Mouse (Mus musculus): ENCODE measurements around the gene Qpctl. TPM values are rescaled to one million over a fixed set of nuclear protein-coding genes. Genes with fewer than 3 reads are reported as not detected.

Gene Qpctl
- total and polyA plus RNA-seq, 2 experiments, result 4.3 to 11.7 TPM

- no peak for DNase-seq (ENCODE audit: extremely low read depth, low read depth, low spot score)
- Histone ChIP-seq H3K4me3 (ENCODE audit: insufficient read depth, low read depth, low read length) (no peak overlapping the region), H3K9ac (ENCODE audit: low read depth, low read length) (no peak overlapping the region), H3K27ac (replicated peaks; ENCODE audit: insufficient read depth, low read depth, low read length) (no peak overlapping the region), H3K4me1 (ENCODE audit: control insufficient read depth, insufficient read depth, low read length) (peaks cover 8% of the 10 kb centered on the region), H3K27me3 (ENCODE audit: control insufficient read depth, insufficient read depth, low read length) (no peaks in the 10 kb centered on the region), H3K36me3 (ENCODE audit: control insufficient read depth, insufficient read depth, low read length) (no peaks in the 10 kb centered on the region), H3K79me2 (ENCODE audit: control insufficient read depth, insufficient read depth, low read length) (peaks cover 3% of the 10 kb centered on the region; the same call in 1 of the 2 replicates)
- TF ChIP-seq POLR2A (IDR thresholded peaks at IDR 0.05; ENCODE audit: extremely low read depth, insufficient read depth, low read length), result no peak
- no peak for TF ChIP-seq CTCF (IDR thresholded peaks at IDR 0.05; ENCODE audit: low read depth, low read length)
- WGBS, result 84% methylated on average over 17 of the region's 17 CpGs
Observed at GRCm38 (mm10) chr7:19091913-19092312, 57.2 kb downstream of the Qpctl start.

Other genes with a start within 250 kb of the Qpctl start
- gene Ccdc61, start 238.9 kb downstream of the Qpctl start, total RNA-seq (2014; rRNA removed), result 5.6 and 7.7 TPM in 2 replicates
- gene Ccdc61, start 238.9 kb downstream of the Qpctl start, polyA plus RNA-seq (2012; rRNA removed), result 9.7 and 12.0 TPM in 2 replicates
- gene Nova2, start 223.4 kb downstream of the Qpctl start, total RNA-seq (2014; rRNA removed), result 0.09 and 0.27 TPM in 2 replicates
- gene Nova2, start 223.4 kb downstream of the Qpctl start, polyA plus RNA-seq (2012; rRNA removed), result 0.16 and 0.24 TPM in 2 replicates
- not detected in 2 replicates for gene Nanos2, start 161.9 kb downstream of the Qpctl start, total RNA-seq (2014; rRNA removed)
- not detected in 2 replicates for gene Nanos2, start 161.9 kb downstream of the Qpctl start, polyA plus RNA-seq (2012; rRNA removed)
- 0.54 and 0.65 TPM in 2 replicates for gene Mypop, start 158.0 kb downstream of the Qpctl start, total RNA-seq (2014; rRNA removed)
- gene Mypop, start 158.0 kb downstream of the Qpctl start, polyA plus RNA-seq (2012; rRNA removed), result 2.7 and 3.1 TPM in 2 replicates
- 4.5 and 7.3 TPM in 2 replicates for gene Irf2bp1, start 145.2 kb downstream of the Qpctl start, total RNA-seq (2014; rRNA removed)
- gene Irf2bp1, start 145.2 kb downstream of the Qpctl start, polyA plus RNA-seq (2012; rRNA removed), result 13.2 and 14.6 TPM in 2 replicates
- 31.2 and 60.1 TPM in 2 replicates for gene Foxa3, start 125.8 kb downstream of the Qpctl start, total RNA-seq (2014; rRNA removed)
- gene Foxa3, start 125.8 kb downstream of the Qpctl start, polyA plus RNA-seq (2012; rRNA removed), result 47.4 and 54.1 TPM in 2 replicates
- gene Sympk, start 124.9 kb downstream of the Qpctl start, total RNA-seq (2014; rRNA removed), result 21.5 and 29.5 TPM in 2 replicates
- 37.3 and 46.9 TPM in 2 replicates for gene Sympk, start 124.9 kb downstream of the Qpctl start, polyA plus RNA-seq (2012; rRNA removed)
- gene Rsph6a, start 94.6 kb downstream of the Qpctl start, total RNA-seq (2014; rRNA removed), result not detected in 2 replicates
- gene Rsph6a, start 94.6 kb downstream of the Qpctl start, polyA plus RNA-seq (2012; rRNA removed), result not detected in 2 replicates
- 4.5 and 6.7 TPM in 2 replicates for gene Dmwd, start 73.1 kb downstream of the Qpctl start, total RNA-seq (2014; rRNA removed)
- 29.4 and 35.7 TPM in 2 replicates for gene Dmwd, start 73.1 kb downstream of the Qpctl start, polyA plus RNA-seq (2012; rRNA removed)
- gene Dmpk, start 65.4 kb downstream of the Qpctl start, total RNA-seq (2014; rRNA removed), result 13.6 and 24.8 TPM in 2 replicates
- gene Dmpk, start 65.4 kb downstream of the Qpctl start, polyA plus RNA-seq (2012; rRNA removed), result 60.0 and 76.4 TPM in 2 replicates
- gene Six5, start 54.7 kb downstream of the Qpctl start, total RNA-seq (2014; rRNA removed), result 1.8 and 2.3 TPM in 2 replicates
- gene Six5, start 54.7 kb downstream of the Qpctl start, polyA plus RNA-seq (2012; rRNA removed), result 5.2 and 8.7 TPM in 2 replicates
- 0.09 TPM in 1 of 2 replicates, not detected in the other for gene Gm4969, start 30.9 kb downstream of the Qpctl start, total RNA-seq (2014; rRNA removed)
- gene Gm4969, start 30.9 kb downstream of the Qpctl start, polyA plus RNA-seq (2012; rRNA removed), result 0.02 TPM in 1 of 2 replicates, not detected in the other
- gene Fbxo46, start 29.4 kb downstream of the Qpctl start, total RNA-seq (2014; rRNA removed), result 2.4 and 3.2 TPM in 2 replicates
- gene Fbxo46, start 29.4 kb downstream of the Qpctl start, polyA plus RNA-seq (2012; rRNA removed), result 4.3 and 5.0 TPM in 2 replicates
- gene Snrpd2, start 431 bp upstream of the Qpctl start, total RNA-seq (2014; rRNA removed), result 28.4 and 29.4 TPM in 2 replicates
- 16.4 and 17.7 TPM in 2 replicates for gene Snrpd2, start 431 bp upstream of the Qpctl start, polyA plus RNA-seq (2012; rRNA removed)
- gene Gipr, start 16.8 kb upstream of the Qpctl start, total RNA-seq (2014; rRNA removed), result not detected in 2 replicates
- not detected in 2 replicates for gene Gipr, start 16.8 kb upstream of the Qpctl start, polyA plus RNA-seq (2012; rRNA removed)
- 9.8 and 11.1 TPM in 2 replicates for gene Eml2, start 27.1 kb upstream of the Qpctl start, total RNA-seq (2014; rRNA removed)
- gene Eml2, start 27.1 kb upstream of the Qpctl start, polyA plus RNA-seq (2012; rRNA removed), result 9.7 and 12.2 TPM in 2 replicates
- 0.09 and 0.40 TPM in 2 replicates for gene Gpr4, start 63.2 kb upstream of the Qpctl start, total RNA-seq (2014; rRNA removed)
- gene Gpr4, start 63.2 kb upstream of the Qpctl start, polyA plus RNA-seq (2012; rRNA removed), result 1.8 and 2.7 TPM in 2 replicates
- 12.9 and 16.0 TPM in 2 replicates for gene Opa3, start 79.0 kb upstream of the Qpctl start, total RNA-seq (2014; rRNA removed)
- 34.1 and 40.4 TPM in 2 replicates for gene Opa3, start 79.0 kb upstream of the Qpctl start, polyA plus RNA-seq (2012; rRNA removed)
- gene Vasp, start 122.5 kb upstream of the Qpctl start, total RNA-seq (2014; rRNA removed), result 6.3 and 11.3 TPM in 2 replicates
- 24.2 and 37.1 TPM in 2 replicates for gene Vasp, start 122.5 kb upstream of the Qpctl start, polyA plus RNA-seq (2012; rRNA removed)
- gene Ppm1n, start 130.8 kb upstream of the Qpctl start, total RNA-seq (2014; rRNA removed), result 0.20 TPM in 1 of 2 replicates, not detected in the other
- 0.13 TPM in 1 of 2 replicates, not detected in the other for gene Ppm1n, start 130.8 kb upstream of the Qpctl start, polyA plus RNA-seq (2012; rRNA removed)
- 0.27 and 0.65 TPM in 2 replicates for gene Rtn2, start 133.3 kb upstream of the Qpctl start, total RNA-seq (2014; rRNA removed)
- 0.62 and 1.1 TPM in 2 replicates for gene Rtn2, start 133.3 kb upstream of the Qpctl start, polyA plus RNA-seq (2012; rRNA removed)
- gene Fosb, start 160.8 kb upstream of the Qpctl start, total RNA-seq (2014; rRNA removed), result 0.07 and 0.09 TPM in 2 replicates
- gene Fosb, start 160.8 kb upstream of the Qpctl start, polyA plus RNA-seq (2012; rRNA removed), result 0.06 and 0.11 TPM in 2 replicates
- 6.5 and 6.6 TPM in 2 replicates for gene Ercc1, start 195.5 kb upstream of the Qpctl start, total RNA-seq (2014; rRNA removed)
- 8.5 and 9.4 TPM in 2 replicates for gene Ercc1, start 195.5 kb upstream of the Qpctl start, polyA plus RNA-seq (2012; rRNA removed)
- gene Cd3eap, start 210.2 kb upstream of the Qpctl start, total RNA-seq (2014; rRNA removed), result 1.3 and 1.7 TPM in 2 replicates
- 6.5 and 7.0 TPM in 2 replicates for gene Cd3eap, start 210.2 kb upstream of the Qpctl start, polyA plus RNA-seq (2012; rRNA removed)
- 0.18 and 0.20 TPM in 2 replicates for gene Ppp1r13l, start 210.5 kb upstream of the Qpctl start, total RNA-seq (2014; rRNA removed)
- 3.0 and 4.6 TPM in 2 replicates for gene Ppp1r13l, start 210.5 kb upstream of the Qpctl start, polyA plus RNA-seq (2012; rRNA removed)
- gene Ercc2, start 232.7 kb upstream of the Qpctl start, total RNA-seq (2014; rRNA removed), result 8.7 and 9.4 TPM in 2 replicates
- 18.7 and 26.8 TPM in 2 replicates for gene Ercc2, start 232.7 kb upstream of the Qpctl start, polyA plus RNA-seq (2012; rRNA removed)